Mouse (Mus musculus): ENCODE measurements around the gene Dennd4a.

GRCm38 (mm10) chr9:64926201-64926991, 115.3 kb downstream of the Dennd4a start:
- TF ChIP-seq CTCF (IDR thresholded peaks at IDR 0.05; ENCODE audit: low read depth, low read length), result no peak
- no peak for TF ChIP-seq TAL1 (conservative IDR thresholded peaks at IDR 0.05; ENCODE audit: low read depth, low read length)
